Mouse (Mus musculus) neutrophil, adult 5-6 weeks (primary cell): Measurements from ENCODE around the gene 1700011M02Rik. TPM values are rescaled to one million over a fixed set of nuclear protein-coding genes. Genes with fewer than 3 reads are reported as not detected.
"Not testable (repeated sequence)": the region's sequence is repeated elsewhere in the genome, so short reads cannot be mapped to it uniquely, and the experiment has no call there.

Experiments used
- ATAC-seq: fragments of 151-379, 151-347 bp; 2 replicates; pipeline ENCODE4 v1.8.0; 2017; ENCODE audit warnings: mild to moderate bottlenecking, moderate TSS enrichment; ENCODE audit not compliant: insufficient number of reproducible peaks, poor library complexity, low FRiP score, severe bottlenecking; ENCODE audit errors: extremely low read depth
- total RNA-seq: library from RNA; stranded (forward); fragments of 200-1000 nt; gene quantifications from 2 replicates; pipeline ENCODE4 v1.2.3, GENCODE M21; 2017

Gene 1700011M02Rik
- not detected in 2 replicates for total RNA-seq

DNA sequence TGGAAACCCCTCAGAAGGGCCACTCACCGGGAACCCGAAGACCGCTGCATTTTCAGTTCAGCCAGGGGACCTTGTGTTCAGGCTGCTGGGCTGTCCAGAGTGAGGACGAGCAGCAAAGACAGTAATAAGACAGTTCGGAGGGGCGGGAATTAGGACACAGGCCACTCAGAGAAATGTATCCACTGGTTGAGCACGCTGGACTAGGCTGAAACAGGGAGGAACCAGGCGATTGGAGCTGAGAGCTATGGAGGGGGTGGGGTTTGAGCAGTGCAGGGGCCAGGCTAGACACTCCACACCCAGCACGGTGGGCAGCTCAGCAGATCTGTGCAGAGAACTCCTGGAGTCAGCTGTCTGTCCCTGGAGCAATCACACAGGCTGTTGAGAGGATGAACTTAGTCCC, at the start of gene 1700011M02Rik, which contains the start of gene Dmrtc1a:
Gene 1700011M02Rik, plus strand, starts transcription at position 319 of the 400 bp plus-strand sequence.
Gene Dmrtc1a, minus strand, starts transcription at position 101 of the 400 bp plus-strand sequence.
- not testable (repeated sequence) for ATAC-seq

DNA sequence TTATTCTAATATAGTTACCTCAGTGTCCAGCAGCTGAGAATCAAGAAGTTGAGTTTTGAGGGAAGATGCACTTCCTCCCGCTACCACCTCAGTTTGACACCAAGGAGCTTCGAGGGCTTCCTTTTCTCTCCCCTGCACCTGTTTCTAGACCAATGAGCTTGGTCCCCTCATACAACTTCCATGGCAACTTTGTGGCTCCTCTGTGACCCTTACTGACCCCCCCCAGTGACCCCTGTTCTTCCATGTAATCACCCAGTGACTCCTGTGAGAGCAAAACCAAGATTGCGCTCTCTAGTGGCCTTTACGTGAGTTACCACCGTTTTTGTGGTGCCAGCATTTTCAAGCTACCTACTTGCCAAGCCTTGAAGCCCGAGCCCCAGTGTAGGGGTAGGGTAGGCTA, 40.8 kb upstream of the 1700011M02Rik start, which contains the start of gene 1700031F05Rik:
Gene 1700031F05Rik, minus strand, starts transcription at position 101 of the 400 bp plus-strand sequence.
- no peak for ATAC-seq

DNA sequence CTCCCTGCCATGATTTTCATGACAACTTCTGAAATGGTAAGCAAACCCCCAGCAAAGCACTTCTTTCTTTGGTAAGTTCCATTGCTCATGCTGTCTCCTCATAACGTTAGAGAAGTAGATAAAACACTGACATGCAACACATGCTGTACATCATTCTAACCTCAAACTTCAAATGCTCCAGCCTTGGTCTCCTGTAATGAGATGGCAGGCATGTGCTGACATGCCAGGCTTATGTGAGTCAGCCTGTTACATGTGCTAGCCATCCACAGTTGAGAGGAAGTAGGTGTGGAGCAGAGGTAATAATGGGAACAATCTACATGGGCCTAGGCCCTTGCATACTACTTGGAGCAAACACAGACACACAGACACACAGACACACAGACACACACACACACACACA, 6.1 kb downstream of the 1700011M02Rik start:
- ATAC-seq, result not testable (repeated sequence)

- not testable (repeated sequence) for ATAC-seq
These were observed 18.0 kb downstream of the 1700011M02Rik start for GRCm38 (mm10) chrX:102926707-102927106.

DNA sequence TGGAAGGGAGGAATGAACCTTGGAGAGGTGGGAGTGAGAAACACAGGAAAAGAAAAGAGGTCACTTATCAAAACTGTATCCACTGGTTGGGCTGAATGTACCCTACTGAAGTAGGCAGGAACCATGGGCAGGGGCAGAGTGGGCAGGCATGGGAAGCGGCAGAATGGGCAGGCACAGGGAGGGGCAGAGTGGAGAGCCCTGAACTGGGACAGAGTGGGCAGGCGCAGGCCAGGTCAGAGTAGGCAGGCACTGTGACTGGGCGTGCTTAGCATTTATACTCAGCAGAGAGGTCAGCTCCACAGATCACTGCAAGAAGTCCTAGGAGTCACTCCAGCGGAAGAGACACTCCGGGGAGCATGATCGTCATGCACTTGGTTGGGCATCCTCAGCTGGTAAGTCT, 19.4 kb downstream of the 1700011M02Rik start, which contains the start of gene 1700018G05Rik:
Gene 1700018G05Rik, plus strand, starts transcription at position 301 of the 400 bp plus-strand sequence.
- ATAC-seq, result not testable (repeated sequence)

DNA sequence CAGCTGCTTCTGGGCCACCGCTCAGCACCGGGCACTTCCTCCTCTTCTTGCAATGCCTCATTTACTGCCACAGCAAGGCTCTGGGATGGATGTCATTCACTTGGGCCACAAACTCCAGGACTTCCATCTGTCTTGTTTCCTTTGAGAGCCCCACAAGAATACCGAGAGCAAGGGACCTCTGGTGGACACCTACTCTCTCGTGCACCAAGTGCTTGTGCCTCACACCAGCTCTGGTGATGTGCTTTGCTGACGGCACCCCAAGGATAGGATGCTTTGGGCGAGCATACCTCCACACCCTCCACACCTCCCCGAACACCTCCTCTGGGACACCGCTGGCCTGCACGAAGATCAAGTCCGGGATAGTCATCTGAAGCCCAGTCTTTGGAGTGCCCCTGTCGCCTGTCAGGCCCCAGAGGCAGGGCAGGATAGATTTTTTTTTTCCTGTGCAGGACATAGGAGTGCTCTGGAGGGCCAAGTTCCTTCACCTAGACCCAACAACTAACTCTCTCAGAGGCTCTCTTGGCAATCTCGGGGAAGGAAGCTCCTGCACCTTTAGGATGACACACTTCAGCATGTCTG, 24.4 kb downstream of the 1700011M02Rik start:
- no peak for ATAC-seq

DNA sequence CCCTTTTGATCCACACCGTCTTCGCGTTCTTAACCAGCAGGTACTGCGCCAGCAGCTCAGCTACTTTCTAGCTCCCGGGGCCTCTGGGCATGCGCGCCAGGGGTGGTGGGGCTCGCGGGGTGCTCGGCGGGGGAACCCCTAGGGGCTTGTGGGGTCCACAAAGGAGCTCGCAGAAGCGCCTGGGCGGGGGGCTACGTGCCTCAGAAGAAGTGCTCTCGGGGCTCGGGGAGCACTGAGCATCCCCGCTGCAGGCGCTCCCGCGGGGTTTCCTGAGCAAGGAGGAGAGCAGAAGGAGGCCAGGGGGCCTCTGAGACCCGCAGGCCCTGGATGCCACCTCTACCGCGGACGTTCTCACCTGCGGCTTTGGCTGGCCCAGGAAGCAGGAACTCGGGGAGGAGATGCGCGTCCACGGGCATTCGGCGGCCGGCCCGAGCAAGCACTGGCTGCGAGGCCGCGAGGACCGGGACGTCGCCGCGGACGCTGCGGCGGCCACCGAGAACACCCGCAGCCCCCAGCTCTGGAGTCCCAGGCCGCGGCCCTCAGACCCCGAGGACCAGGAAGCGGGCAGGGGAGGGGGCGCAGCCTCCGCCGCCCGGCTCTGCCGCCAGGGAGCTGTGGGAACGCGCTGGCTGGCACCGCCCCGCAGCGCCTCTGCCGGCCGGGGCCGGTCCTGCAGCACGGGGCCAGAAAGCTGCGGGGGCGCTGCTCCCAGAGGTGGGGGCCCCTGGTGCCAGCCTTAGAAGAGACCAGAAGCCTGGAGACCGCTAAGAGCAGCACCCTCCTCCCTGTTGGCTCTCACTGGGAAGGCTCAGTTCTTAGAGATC, 25.1 kb downstream of the 1700011M02Rik start:
- ATAC-seq, result no peak

DNA sequence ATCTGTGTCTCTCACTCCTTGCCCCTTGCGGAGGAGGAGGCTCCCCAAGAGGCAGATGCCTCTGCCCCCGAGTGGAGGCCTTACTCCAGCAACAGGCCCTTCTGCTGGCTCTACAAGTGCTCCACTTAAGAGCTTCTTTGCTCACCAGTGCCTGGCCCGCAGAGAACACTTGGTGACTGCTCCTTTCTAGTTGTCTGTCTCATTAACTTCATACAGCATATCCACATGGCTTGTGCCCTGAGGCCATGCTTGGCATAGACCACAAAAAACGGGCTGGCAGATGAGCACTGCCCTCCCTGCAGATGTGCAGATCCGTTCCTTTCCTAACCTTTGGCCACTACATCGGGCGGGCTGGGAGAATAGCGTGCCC, 25.7 kb downstream of the 1700011M02Rik start:
- no peak for ATAC-seq

- no peak for ATAC-seq
These were observed 28.0 kb downstream of the 1700011M02Rik start for GRCm38 (mm10) chrX:102936743-102937142.

DNA sequence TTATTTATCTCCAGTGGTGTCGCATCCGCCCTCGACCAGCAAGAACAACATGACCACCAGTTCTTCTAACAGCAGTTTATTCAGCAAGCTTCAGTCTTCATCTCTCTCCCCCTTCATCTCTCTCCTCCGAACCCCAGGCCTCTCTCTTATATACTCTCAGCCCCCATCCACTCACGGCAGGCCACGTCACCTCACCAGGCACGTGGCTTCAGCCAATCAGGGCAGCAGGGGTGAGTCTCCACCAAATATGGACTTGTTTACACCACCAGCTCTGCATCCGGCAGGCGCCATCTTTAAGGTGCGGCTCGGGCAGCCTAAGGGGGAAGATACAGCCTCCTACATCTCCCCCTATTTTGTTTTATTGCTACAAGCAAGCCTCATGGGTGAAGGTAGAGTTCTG, 41.4 kb downstream of the 1700011M02Rik start:
- ATAC-seq, result not testable (repeated sequence)

DNA sequence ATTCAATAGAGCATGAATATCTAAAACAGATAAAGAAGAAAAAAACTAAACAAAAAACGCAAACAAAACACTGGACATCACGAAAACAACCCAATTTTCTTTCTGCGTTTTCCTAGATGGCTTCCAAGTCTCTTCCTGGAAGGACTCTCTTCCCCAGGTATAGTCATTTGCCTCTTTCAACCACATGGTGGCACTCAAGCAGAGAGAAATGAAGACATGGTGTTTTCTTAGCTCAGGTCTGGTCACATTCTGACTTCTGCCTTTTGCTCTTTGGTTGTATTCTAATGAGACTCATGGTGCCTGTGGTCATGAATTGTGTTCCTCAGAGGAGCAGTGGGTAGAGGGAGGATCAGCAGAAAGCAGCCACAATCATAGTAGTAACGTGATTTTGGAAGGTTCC, 50.2 kb downstream of the 1700011M02Rik start:
- no peak for ATAC-seq

Other genes starting within 250 kb of the 1700011M02Rik start
- gene Gm3880, start 221.9 kb upstream of the 1700011M02Rik start, total RNA-seq, result not detected in 2 replicates
- not detected in 2 replicates for gene Gm9112, start 201.3 kb upstream of the 1700011M02Rik start, total RNA-seq
- not detected in 2 replicates for gene Dmrtc1b, start 201.0 kb upstream of the 1700011M02Rik start, total RNA-seq
- gene Dmrtc1c1, start 105.9 kb upstream of the 1700011M02Rik start, total RNA-seq, result not detected in 2 replicates
- not detected in 2 replicates for gene Dmrtc1c2, start 54.3 kb upstream of the 1700011M02Rik start, total RNA-seq
- gene 1700031F05Rik, start 40.9 kb upstream of the 1700011M02Rik start, total RNA-seq, result not detected in 2 replicates
- not detected in 2 replicates for gene Dmrtc1a, start 218 bp upstream of the 1700011M02Rik start, total RNA-seq
- gene 1700018G05Rik, start 19.5 kb downstream of the 1700011M02Rik start, total RNA-seq, result not detected in 2 replicates